Mouse (Mus musculus) liver, embryonic 14.5 days (tissue): ENCODE data around the gene Csf1. TPM values are rescaled to one million over a fixed set of nuclear protein-coding genes. Genes with fewer than 3 reads are reported as not detected.

Experiments
- ATAC-seq: fragments of 200-750 bp; cut with Nextera tagmentation; 2 replicates; pipeline ENCODE4 v1.8.0; 2017; ENCODE audit warnings: moderate number of reproducible peaks, mild to moderate bottlenecking, moderate library complexity; ENCODE audit not compliant: insufficient read depth
- DNase-seq, 3 experiments: peaks; one replicate each; pipeline ENCODE4 v3.0.0-alpha.2; 2012 to 2013; ENCODE audit warnings: low read depth in 3 of 3, low spot score in 3 of 3
- H3K27ac ChIP-seq: fragments of 300-500 bp; sonication (generic); 2 replicates; pipeline ENCODE4 v1.5.1; 2014; ENCODE audit warnings: moderate library complexity, mild to moderate bottlenecking, control low read depth, inconsistent platforms
- H3K27me3 ChIP-seq: fragments of 300-500 bp; sonication (generic); 2 replicates; pipeline ENCODE4 v1.6.1; 2014; ENCODE audit warnings: mild to moderate bottlenecking, low read length, moderate library complexity; ENCODE audit not compliant: control insufficient read depth, insufficient read depth
- H3K36me3 ChIP-seq: fragments of 300-500 bp; sonication (generic); replicated peaks from 2 replicates; pipeline ENCODE4 v1.6.1; 2014; ENCODE audit warnings: low read depth; ENCODE audit not compliant: control insufficient read depth, insufficient read depth
- H3K4me1 ChIP-seq, 2 experiments: fragments of 200-500 bp in 1 of 2; fragments of 300-500 bp in 1 of 2; sonication (generic) in 1 of 2; replicated peaks; 2 replicates each; pipeline ENCODE4 v1.6.1; 2012 to 2014; ENCODE audit warnings: antibody characterized with exemption in 1 of 2, inconsistent platforms in 1 of 2, low read length in 1 of 2; ENCODE audit not compliant: control insufficient read depth in 2 of 2, insufficient read depth in 2 of 2
- H3K4me2 ChIP-seq: fragments of 300-500 bp; sonication (generic); 2 replicates; pipeline ENCODE4 v1.6.1; 2014; ENCODE audit warnings: low read depth, mild to moderate bottlenecking, control low read depth, moderate library complexity
- H3K4me3 ChIP-seq, 2 experiments: fragments of 200-500 bp in 1 of 2; fragments of 300-500 bp in 1 of 2; sonication (generic) in 1 of 2; 2 replicates each; pipeline ENCODE4 v1.5.1; 2012 to 2014; ENCODE audit warnings: low read depth in 2 of 2, low read length in 2 of 2, mild to moderate bottlenecking in 2 of 2, control low read depth in 1 of 2, inconsistent platforms in 1 of 2, moderate library complexity in 1 of 2; ENCODE audit not compliant: insufficient read depth in 1 of 2
- H3K9ac ChIP-seq: fragments of 300-500 bp; sonication (generic); replicated peaks from 2 replicates; pipeline ENCODE4 v1.6.1; 2014; ENCODE audit warnings: mild to moderate bottlenecking, control low read depth, moderate library complexity
- H3K9me3 ChIP-seq: fragments of 300-500 bp; sonication (generic); 2 replicates; pipeline ENCODE4 v1.6.1; 2016; ENCODE audit warnings: low read length, mixed read lengths; ENCODE audit not compliant: control insufficient read depth
- CTCF ChIP-seq: IDR thresholded peaks from 2 replicates; pipeline ENCODE4 v1.5.1; 2016; ENCODE audit warnings: antibody characterized with exemption, low read depth, control low read depth
- EP300 ChIP-seq: IDR thresholded peaks from 2 replicates; pipeline ENCODE4 v1.6.1; 2016; ENCODE audit warnings: antibody characterized with exemption, low read depth
- WGBS: fragments of 180-500 bp; shearing (Covaris S2); extraction: QIAGEN DNeasy Blood & Tissue Kit; methylation state at CpG from one replicate; pipeline ENCODE4 v1.1.7; 2014; ENCODE audit not compliant: insufficient replicate concordance; 5-methylcytosine and 5-hydroxymethylcytosine counted together
- polyA plus RNA-seq, 2 experiments: library from polyadenylated mRNA; depleted of rRNA in 1 of 2; stranded (reverse) in 1 of 2; unstranded in 1 of 2; fragments of >200 nt; fragmentation: Nextera tagmentation in 1 of 2; extraction: Ambion mirVana in 1 of 2; gene quantifications; 2 replicates each; pipeline versions ENCODE4 v1.2.1 to v1.2.3; 2012 to 2014

The Csf1 gene
- polyA plus RNA-seq, 2 experiments = 4.4 to 5.9 TPM

GRCm38 (mm10) chr3:107772860-107773259, 12.6 kb upstream of the Csf1 start:
- ATAC-seq = no peak
- Histone ChIP-seq H3K4me2 (no peak overlapping the region), H3K4me3 (no peak overlapping the region), H3K4me1 (peaks cover 0 to 10% of the 10 kb centered on the region in 2 experiments; a peak in 1 of 4 replicates), H3K9ac (no peak overlapping the region), H3K36me3 (no peaks in the 10 kb centered on the region), H3K27ac (no peak overlapping the region), H3K27me3 (0 out of 2 replicates have a peak, but pooled peaks cover 2% of the 10 kb centered on the region), H3K9me3 (no peaks in the 10 kb centered on the region)
- TF ChIP-seq EP300 (no peak), CTCF (no peak)
- no peak for DNase-seq
- 60% methylated on average over 5 of the region's 5 CpGs for WGBS

GRCm38 (mm10) chr3:107769692-107770091, 9.4 kb upstream of the Csf1 start:
- ATAC-seq (no peak), DNase-seq (no peak)
- H3K4me2 ChIP-seq = no peak overlapping the region
- no peaks in the 10 kb centered on the region for H3K27me3 ChIP-seq
- no peak overlapping the region for H3K9ac ChIP-seq
- H3K27ac ChIP-seq = no peak overlapping the region
- H3K36me3 ChIP-seq = no peaks in the 10 kb centered on the region
- no peak overlapping the region for H3K4me3 ChIP-seq
- no peaks in the 10 kb centered on the region for H3K9me3 ChIP-seq
- H3K4me1 ChIP-seq = peaks cover 0 to 20% of the 10 kb centered on the region in 2 experiments; a peak in 1 of 4 replicates
- WGBS = 38% methylated on average over 2 of the region's 2 CpGs
- TF ChIP-seq CTCF = no peak
- no peak for TF ChIP-seq EP300

DNA sequence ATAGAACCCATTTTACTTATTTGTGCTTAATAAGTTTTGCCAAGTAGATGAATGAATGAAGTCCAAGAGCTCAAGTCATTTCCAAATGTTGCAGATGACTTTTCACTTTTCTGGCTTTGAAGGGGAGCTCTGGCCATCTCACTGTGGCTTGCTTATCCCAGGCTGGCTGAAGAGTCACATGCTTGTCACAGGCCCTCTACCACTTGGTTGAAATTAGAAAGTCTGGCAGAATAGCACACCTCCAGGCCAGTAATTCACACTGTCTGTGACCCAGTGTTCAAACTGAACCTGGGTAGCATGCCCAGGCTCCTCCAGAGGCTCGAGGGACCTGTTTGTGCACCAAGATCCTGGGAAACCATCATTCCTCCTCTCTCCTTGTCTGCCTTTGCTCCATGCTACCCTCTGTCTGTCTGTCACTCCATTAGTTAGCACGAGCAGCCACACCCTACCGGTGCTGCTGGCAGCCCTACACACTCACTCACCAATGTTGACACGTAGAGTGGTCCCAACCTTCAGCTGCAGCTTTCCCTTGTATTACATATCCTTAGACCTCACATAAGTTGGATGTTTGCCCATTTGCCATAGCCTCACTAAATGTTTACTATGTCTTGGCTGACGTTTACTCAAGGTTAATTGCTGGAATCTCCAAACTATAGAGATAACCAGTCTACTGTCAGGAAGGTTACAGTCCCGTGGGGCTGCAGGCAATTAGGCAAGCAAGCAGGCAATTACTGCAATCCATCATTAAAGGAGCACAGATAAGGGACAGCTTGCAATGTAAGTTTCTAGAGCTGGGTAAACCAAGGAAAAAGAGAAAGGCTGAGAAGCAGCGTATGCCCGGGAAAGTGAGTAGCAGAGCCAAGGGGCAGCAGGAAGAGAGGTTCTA, 8.1 kb upstream of the Csf1 start:
- Histone ChIP-seq H3K4me2 (no peak overlapping the region), H3K27ac (no peak overlapping the region), H3K9ac (no peak overlapping the region), H3K36me3 (no peaks in the 10 kb centered on the region), H3K9me3 (no peaks in the 10 kb centered on the region), H3K4me3 (no peak overlapping the region), H3K4me1 (peaks cover 0 to 18% of the 10 kb centered on the region in 2 experiments; a peak in 2 of 4 replicates), H3K27me3 (no peaks in the 10 kb centered on the region)
- TF ChIP-seq CTCF = no peak
- no peak for TF ChIP-seq EP300
- DNase-seq = no peak
- no peak for ATAC-seq
- 47% methylated on average over 8 of the region's 8 CpGs for WGBS

DNA sequence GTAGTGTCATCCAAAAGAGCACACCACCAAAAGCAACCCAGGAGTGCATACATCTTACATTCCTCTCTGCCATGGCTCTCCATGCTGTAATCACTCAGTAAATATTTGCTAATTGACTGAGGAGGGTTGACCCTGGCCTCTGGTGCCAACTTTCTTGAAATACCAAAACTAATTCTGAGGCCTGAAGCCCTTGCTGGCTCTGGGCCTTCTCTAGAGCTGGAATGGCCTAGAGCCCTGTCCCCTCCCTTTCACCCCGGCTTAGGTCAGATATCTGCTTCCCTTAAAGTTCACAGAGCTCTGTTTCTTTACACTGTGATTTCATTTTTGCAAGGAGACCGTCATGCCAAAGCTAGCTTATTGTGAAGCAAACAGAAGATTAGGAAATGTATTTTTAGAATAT, 6.5 kb upstream of the Csf1 start:
- TF ChIP-seq CTCF (no peak), EP300 (no peak)
- ATAC-seq = no peak
- H3K4me1 ChIP-seq = peaks cover 0 to 18% of the 10 kb centered on the region in 2 experiments; a peak in 2 of 4 replicates
- no peak overlapping the region for H3K4me2 ChIP-seq
- no peaks in the 10 kb centered on the region; the same call in 1 of the 2 replicates for H3K27me3 ChIP-seq
- no peak overlapping the region for H3K27ac ChIP-seq
- no peak for DNase-seq
- H3K9me3 ChIP-seq = no peaks in the 10 kb centered on the region
- WGBS = 47% methylated on average over 2 of the region's 2 CpGs
- no peak overlapping the region for H3K4me3 ChIP-seq
- no peaks in the 10 kb centered on the region for H3K36me3 ChIP-seq
- no peak overlapping the region for H3K9ac ChIP-seq

DNA sequence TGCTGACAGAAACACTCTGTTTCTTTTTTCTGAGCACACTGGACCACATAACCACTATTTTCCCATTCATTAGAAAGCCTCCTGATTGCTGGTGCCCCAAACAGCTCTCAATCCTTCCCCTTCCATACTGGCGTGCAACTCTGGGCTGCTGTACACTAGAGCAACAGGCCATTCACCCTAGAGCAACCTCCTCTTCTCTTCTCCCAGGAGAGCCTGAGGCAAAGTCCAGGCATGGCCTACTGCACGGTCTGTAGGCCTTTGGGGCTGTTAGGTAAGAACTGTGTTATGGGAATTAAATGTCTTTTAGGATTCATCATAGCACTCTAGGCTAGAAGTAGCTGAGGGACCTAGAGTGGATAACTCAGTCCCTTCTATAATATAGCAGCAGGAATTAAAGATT, 5.7 kb upstream of the Csf1 start:
- WGBS = 46% methylated on average over 2 of the region's 2 CpGs
- ATAC-seq = no peak
- TF ChIP-seq CTCF = no peak
- TF ChIP-seq EP300 = no peak

More for the DNA sequence above, 5.7 kb upstream of the Csf1 start:
- Histone ChIP-seq H3K9ac (no peak overlapping the region), H3K27ac (no peak overlapping the region), H3K4me2 (no peak overlapping the region), H3K27me3 (peaks cover 5% of the 10 kb centered on the region), H3K9me3 (no peaks in the 10 kb centered on the region), H3K36me3 (no peaks in the 10 kb centered on the region), H3K4me3 (no peak overlapping the region), H3K4me1 (peaks cover 0 to 18% of the 10 kb centered on the region in 2 experiments; a peak in 2 of 4 replicates)
- DNase-seq = no peak
